Mouse (Mus musculus): ENCODE measurements around the gene Rad51c. TPM values are rescaled to one million over a fixed set of nuclear protein-coding genes. Genes with fewer than 3 reads are reported as not detected.
"Not testable (repeated sequence)": the region's sequence is repeated elsewhere in the genome, so short reads cannot be mapped to it uniquely, and the experiment has no call there.

Rad51c gene
- polyA plus RNA-seq, 1 experiment from 2014 or later: 11.3 TPM

DNA sequence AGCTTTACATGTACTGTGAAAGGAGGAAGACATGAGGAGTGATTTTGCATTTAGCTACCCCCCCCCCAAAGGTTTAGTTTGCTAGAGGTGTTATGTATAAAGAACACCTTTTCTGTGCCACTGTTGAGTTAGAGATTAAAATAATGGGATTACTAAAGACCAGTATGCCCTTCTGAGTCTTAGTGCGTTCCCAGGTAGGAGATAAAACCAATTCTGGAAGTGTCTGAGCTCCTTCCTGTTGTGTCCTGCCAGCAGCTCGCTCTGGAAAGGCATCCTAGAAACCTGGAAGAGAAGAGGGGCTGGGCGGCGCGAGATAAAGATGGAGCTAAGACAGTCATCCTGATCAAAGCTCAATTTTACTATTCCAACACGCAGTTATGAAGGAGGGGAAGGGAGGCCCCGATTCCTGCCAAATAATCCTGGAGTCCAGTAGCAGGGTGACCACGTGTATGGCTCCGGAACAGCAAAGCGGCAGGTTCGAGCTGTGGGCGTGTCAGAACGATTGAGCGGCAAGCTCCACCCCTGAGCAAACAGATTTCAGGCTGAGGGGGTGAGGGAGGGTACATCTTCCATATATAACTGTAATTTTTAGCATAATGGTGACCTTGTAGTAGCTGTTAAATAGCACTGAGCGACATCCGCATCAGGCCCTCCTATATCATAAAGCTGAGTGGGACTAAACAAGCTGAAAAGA is 40.1 kb upstream of the Rad51c start:
- Histone ChIP-seq H3K9ac (no peak overlapping the region), H3K36me3 (no peaks in the 10 kb centered on the region), H3K9me3 (no peaks in the 10 kb centered on the region), H3K4me1 (peaks cover 15% of the 10 kb centered on the region), H3K4me3 (no peak overlapping the region), H3K4me2 (0 out of 2 replicates have a peak overlapping the region, but pooled peaks have one; percentile 13), H3K27ac (no peak overlapping the region), H3K27me3 (no peaks in the 10 kb centered on the region)
- no peak for ATAC-seq (ENCODE audit: borderline replicate concordance, extremely low read depth, low FRiP score, low TSS enrichment)
- WGBS: 5% methylated on average over 16 of the region's 16 CpGs

- not testable (repeated sequence) for H3K9me3 ChIP-seq; H3K4me3 ChIP-seq; H3K9ac ChIP-seq; H3K27me3 ChIP-seq; H3K36me3 ChIP-seq; ATAC-seq (ENCODE audit: borderline replicate concordance, extremely low read depth, low FRiP score, low TSS enrichment); H3K4me2 ChIP-seq; H3K27ac ChIP-seq
- WGBS: 61% methylated on average over 10 of the region's 10 CpGs
- H3K4me1 ChIP-seq: peaks cover 12% of the 10 kb centered on the region
Observed at GRCm38 (mm10) chr11:87444056-87444455, 39.3 kb upstream of the Rad51c start.

DNA sequence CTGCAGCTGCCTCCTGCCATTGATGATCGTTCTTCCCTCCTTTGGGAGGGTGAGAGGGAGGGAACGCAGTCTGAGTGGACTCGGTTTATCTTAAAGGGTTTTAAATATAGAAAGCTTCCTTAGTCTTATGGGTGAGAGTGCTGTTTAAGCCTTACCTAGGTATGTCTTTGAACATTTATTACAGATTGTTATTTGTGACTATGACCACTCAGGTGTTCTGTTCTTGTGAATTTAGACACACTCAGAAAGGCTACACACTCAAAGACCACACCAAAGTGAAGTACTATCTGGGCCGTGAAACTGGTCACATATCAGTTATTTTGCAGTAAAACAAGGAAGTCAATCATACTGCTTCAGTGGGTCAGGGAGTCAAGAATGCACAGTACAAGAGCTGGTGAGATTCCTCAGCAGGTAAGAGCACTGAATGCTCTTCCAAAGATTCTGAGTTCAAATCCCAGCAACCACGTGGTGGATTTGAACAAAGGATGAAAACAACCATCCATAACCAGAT is 38.7 kb upstream of the Rad51c start:
- Histone ChIP-seq H3K27ac (peak overlapping the region; percentile 69), H3K27me3 (no peaks in the 10 kb centered on the region), H3K4me2 (no peak overlapping the region), H3K4me1 (peaks cover 12% of the 10 kb centered on the region), H3K9me3 (no peaks in the 10 kb centered on the region), H3K36me3 (no peaks in the 10 kb centered on the region), H3K9ac (no peak overlapping the region), H3K4me3 (no peak overlapping the region)
- WGBS: 0% methylated on average over 5 of the region's 5 CpGs
- no peak for ATAC-seq (ENCODE audit: borderline replicate concordance, extremely low read depth, low FRiP score, low TSS enrichment)

- ATAC-seq (ENCODE audit: borderline replicate concordance, extremely low read depth, low FRiP score, low TSS enrichment): peak; percentile 98
- not testable (repeated sequence) for H3K27me3 ChIP-seq, H3K9me3 ChIP-seq, H3K36me3 ChIP-seq
- peak overlapping the region; percentile 29; the same call in 1 of the 2 replicates for H3K9ac ChIP-seq
- H3K4me3 ChIP-seq: peak overlapping the region; percentile 29; the same call in 1 of the 2 replicates
- WGBS: under 1% methylated on average over 32 of the region's 62 CpGs
- peaks cover 12% of the 10 kb centered on the region for H3K4me1 ChIP-seq
- peak overlapping the region; percentile 67 for H3K27ac ChIP-seq
- H3K4me2 ChIP-seq: peak overlapping the region; percentile 69
Observed at GRCm38 (mm10) chr11:87442643-87443372, 38.1 kb upstream of the Rad51c start.

- 78% methylated on average over 10 of the region's 10 CpGs for whole genome bisulfite sequencing
- ATAC-seq (ENCODE audit: borderline replicate concordance, extremely low read depth, low FRiP score, low TSS enrichment): no peak
- Histone ChIP-seq H3K27me3 (no peaks in the 10 kb centered on the region), H3K4me3 (no peak overlapping the region), H3K27ac (no peak overlapping the region), H3K4me2 (no peak overlapping the region), H3K9me3 (no peaks in the 10 kb centered on the region), H3K9ac (no peak overlapping the region), H3K36me3 (no peaks in the 10 kb centered on the region), H3K4me1 (peaks cover 9% of the 10 kb centered on the region)
Observed at GRCm38 (mm10) chr11:87439796-87440420, 35.2 kb upstream of the Rad51c start.

DNA sequence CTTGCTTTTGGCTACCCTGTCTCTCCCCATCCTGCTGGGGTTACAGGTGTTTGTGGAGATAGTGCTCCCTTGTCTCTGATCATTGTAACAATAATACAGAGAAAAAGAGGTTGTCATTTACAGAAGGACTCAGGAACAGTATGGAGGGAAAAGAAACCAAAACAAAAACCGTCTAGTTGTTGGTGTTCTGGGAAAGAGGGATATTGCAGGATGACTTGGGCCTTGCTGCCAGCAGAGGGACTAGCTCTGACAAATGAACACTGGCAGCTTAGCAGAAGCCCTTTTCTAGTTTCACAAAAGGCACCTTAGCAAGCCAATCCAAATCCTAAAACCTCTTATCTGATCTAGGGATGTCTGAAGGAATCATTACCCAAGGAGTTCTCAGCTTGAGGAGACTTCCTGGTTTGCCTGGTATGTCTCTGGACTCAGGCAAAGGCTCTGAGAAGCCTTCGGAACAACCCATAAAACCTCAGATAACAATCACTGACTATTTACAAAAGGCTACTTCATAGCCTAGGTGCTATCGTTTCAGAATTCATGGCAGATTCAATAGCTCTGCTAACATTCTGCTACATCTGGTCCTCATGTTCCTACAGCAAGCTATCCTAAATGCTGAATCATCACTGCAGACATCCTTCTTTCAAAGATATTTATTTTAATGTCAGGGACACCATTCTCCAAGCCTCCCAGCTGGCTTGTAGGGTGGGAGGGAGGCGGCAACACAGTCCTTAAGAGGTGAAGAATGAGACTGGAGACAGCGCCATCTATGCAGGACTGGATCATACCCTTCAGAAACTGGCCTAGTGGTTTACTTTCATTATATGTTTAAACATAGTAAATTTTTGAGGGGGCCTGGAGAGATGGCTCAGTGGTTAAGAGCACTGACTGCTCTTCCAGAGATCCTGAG is 31.8 kb upstream of the Rad51c start:
- no peaks in the 10 kb centered on the region for H3K4me1 ChIP-seq
- no peak overlapping the region for H3K4me2 ChIP-seq
- no peak overlapping the region for H3K9ac ChIP-seq
- no peaks in the 10 kb centered on the region for H3K9me3 ChIP-seq
- no peaks in the 10 kb centered on the region for H3K36me3 ChIP-seq
- WGBS: 28% methylated on average over 5 of the region's 5 CpGs
- no peak overlapping the region for H3K4me3 ChIP-seq
- H3K27ac ChIP-seq: no peak overlapping the region
- no peaks in the 10 kb centered on the region for H3K27me3 ChIP-seq
- no peak for ATAC-seq (ENCODE audit: borderline replicate concordance, extremely low read depth, low FRiP score, low TSS enrichment)

GRCm38 (mm10) chr11:87435107-87435506 is 30.4 kb upstream of the Rad51c start:
- H3K4me1 ChIP-seq; H3K4me2 ChIP-seq; H3K36me3 ChIP-seq; H3K4me3 ChIP-seq; H3K27me3 ChIP-seq; H3K9ac ChIP-seq; H3K9me3 ChIP-seq; H3K27ac ChIP-seq; ATAC-seq (ENCODE audit: borderline replicate concordance, extremely low read depth, low FRiP score, low TSS enrichment): not testable (repeated sequence)
- 86% methylated on average over 2 of the region's 2 CpGs for WGBS

DNA sequence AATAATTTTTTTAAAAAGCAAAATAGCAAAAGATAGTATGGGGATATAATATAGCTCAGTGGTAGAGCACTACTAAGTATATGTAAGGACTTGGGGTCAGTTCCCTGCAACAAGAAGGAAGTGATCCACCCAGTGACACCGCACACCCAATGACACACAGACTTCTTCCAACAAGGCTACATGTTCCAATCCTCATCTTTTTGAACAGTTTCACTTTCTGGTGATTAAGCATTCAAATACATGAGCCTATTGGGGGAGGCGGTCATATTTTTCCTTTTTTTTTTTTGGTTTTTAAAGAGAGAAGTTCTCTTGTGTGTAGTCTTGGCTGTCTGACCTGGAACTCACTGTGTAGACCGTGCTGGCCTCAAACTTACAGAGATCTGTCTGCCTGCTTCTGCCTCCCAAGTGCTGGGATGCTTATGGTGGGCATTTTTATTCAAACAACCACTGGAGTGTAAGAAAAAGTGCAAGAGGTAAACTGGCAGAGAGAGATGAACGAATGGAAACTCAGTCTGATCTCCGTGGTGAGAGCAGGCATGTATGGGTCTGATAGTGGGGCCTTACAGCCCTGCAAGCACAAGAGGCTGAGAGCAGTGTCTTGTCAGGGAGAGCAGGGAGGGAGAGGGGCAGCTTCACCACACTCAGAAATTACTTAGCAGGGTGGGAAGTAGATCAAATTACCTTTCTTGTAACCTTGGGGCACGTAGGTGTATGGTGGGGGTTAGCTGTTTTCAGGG is 28.3 kb upstream of the Rad51c start:
- H3K4me2 ChIP-seq: no peak overlapping the region
- 38% methylated on average over 6 of the region's 6 CpGs for WGBS
- no peak overlapping the region for H3K4me3 ChIP-seq
- H3K9me3 ChIP-seq: no peaks in the 10 kb centered on the region
- 0 out of 2 replicates have a peak, but pooled peaks cover under 1% of the 10 kb centered on the region for H3K4me1 ChIP-seq
- no peaks in the 10 kb centered on the region for H3K36me3 ChIP-seq
- no peak for ATAC-seq (ENCODE audit: borderline replicate concordance, extremely low read depth, low FRiP score, low TSS enrichment)
- no peak overlapping the region for H3K9ac ChIP-seq
- H3K27me3 ChIP-seq: no peaks in the 10 kb centered on the region
- no peak overlapping the region for H3K27ac ChIP-seq

- 63% methylated on average over 1 of the region's 1 CpGs for WGBS
- Histone ChIP-seq H3K27ac (no peak overlapping the region), H3K9ac (no peak overlapping the region), H3K36me3 (no peaks in the 10 kb centered on the region), H3K4me1 (0 out of 2 replicates have a peak, but pooled peaks cover 7% of the 10 kb centered on the region), H3K27me3 (no peaks in the 10 kb centered on the region), H3K4me2 (no peak overlapping the region), H3K9me3 (no peaks in the 10 kb centered on the region), H3K4me3 (no peak overlapping the region)
- no peak for ATAC-seq (ENCODE audit: borderline replicate concordance, extremely low read depth, low FRiP score, low TSS enrichment)
Observed at GRCm38 (mm10) chr11:87432447-87432846, 27.7 kb upstream of the Rad51c start.

- H3K27ac ChIP-seq; H3K27me3 ChIP-seq; ATAC-seq (ENCODE audit: borderline replicate concordance, extremely low read depth, low FRiP score, low TSS enrichment); H3K4me3 ChIP-seq; H3K4me2 ChIP-seq; H3K9ac ChIP-seq; H3K36me3 ChIP-seq; H3K9me3 ChIP-seq; H3K4me1 ChIP-seq: not testable (repeated sequence)
- WGBS: 87% methylated on average over 8 of the region's 8 CpGs
Observed at GRCm38 (mm10) chr11:87431813-87432212, 27.1 kb upstream of the Rad51c start.

GRCm38 (mm10) chr11:87430374-87430773 is 25.6 kb upstream of the Rad51c start:
- WGBS: 58% methylated on average over 2 of the region's 2 CpGs

More at GRCm38 (mm10) chr11:87430374-87430773, 25.6 kb upstream of the Rad51c start:
- H3K4me3 ChIP-seq: no peak overlapping the region
- ATAC-seq (ENCODE audit: borderline replicate concordance, extremely low read depth, low FRiP score, low TSS enrichment): no peak
- no peaks in the 10 kb centered on the region for H3K27me3 ChIP-seq
- H3K36me3 ChIP-seq: no peaks in the 10 kb centered on the region
- no peak overlapping the region for H3K27ac ChIP-seq
- H3K4me2 ChIP-seq: no peak overlapping the region
- no peak overlapping the region; the same call in 1 of the 2 replicates for H3K9ac ChIP-seq
- no peaks in the 10 kb centered on the region for H3K9me3 ChIP-seq
- peaks cover 14% of the 10 kb centered on the region; the same call in 1 of the 2 replicates for H3K4me1 ChIP-seq
